Mouse (Mus musculus): ENCODE results near the gene Papss2. TPM values are rescaled to one million over a fixed set of nuclear protein-coding genes. Genes with fewer than 3 reads are reported as not detected.
A peak's percentile ranks its signal among the peaks of the same experiment; 100 is the strongest.

The Papss2 gene
- polyA plus RNA-seq, 1 experiment from 2014 or later = 29.3 TPM

- ATAC-seq (ENCODE audit: insufficient number of reproducible peaks, low FRiP score, low TSS enrichment, low read depth) = no peak
- 64% methylated on average over 3 of the region's 3 CpGs for WGBS
- Histone ChIP-seq H3K4me3 (replicated peaks) (no peak overlapping the region), H3K36me3 (no peaks in the 10 kb centered on the region), H3K9me3 (replicated peaks) (no peaks in the 10 kb centered on the region), H3K27me3 (no peaks in the 10 kb centered on the region), H3K4me2 (replicated peaks) (no peak overlapping the region), H3K4me1 (no peaks in the 10 kb centered on the region), H3K27ac (replicated peaks) (no peak overlapping the region), H3K9ac (no peak overlapping the region)
Observed at GRCm38 (mm10) chr19:32568961-32569653, 26.5 kb upstream of the Papss2 start.

GRCm38 (mm10) chr19:32569725-32570124, 25.9 kb upstream of the Papss2 start:
- H3K9ac ChIP-seq = no peak overlapping the region
- no peaks in the 10 kb centered on the region for H3K9me3 ChIP-seq (replicated peaks)
- 81% methylated on average over 5 of the region's 5 CpGs for WGBS
- H3K4me1 ChIP-seq = no peaks in the 10 kb centered on the region
- H3K27ac ChIP-seq (replicated peaks) = no peak overlapping the region
- H3K4me2 ChIP-seq (replicated peaks) = no peak overlapping the region
- no peak for ATAC-seq (ENCODE audit: insufficient number of reproducible peaks, low FRiP score, low TSS enrichment, low read depth)
- no peaks in the 10 kb centered on the region for H3K27me3 ChIP-seq
- no peaks in the 10 kb centered on the region for H3K36me3 ChIP-seq
- H3K4me3 ChIP-seq (replicated peaks) = no peak overlapping the region

- Histone ChIP-seq H3K4me2 (replicated peaks) (no peak overlapping the region), H3K36me3 (no peaks in the 10 kb centered on the region), H3K9ac (no peak overlapping the region), H3K27ac (replicated peaks) (no peak overlapping the region), H3K9me3 (replicated peaks) (no peaks in the 10 kb centered on the region), H3K27me3 (no peaks in the 10 kb centered on the region), H3K4me1 (no peaks in the 10 kb centered on the region), H3K4me3 (replicated peaks) (no peak overlapping the region)
- ATAC-seq (ENCODE audit: insufficient number of reproducible peaks, low FRiP score, low TSS enrichment, low read depth) = no peak
- 42% methylated on average over 2 of the region's 2 CpGs for WGBS
Observed at GRCm38 (mm10) chr19:32572191-32572590, 23.4 kb upstream of the Papss2 start.

DNA sequence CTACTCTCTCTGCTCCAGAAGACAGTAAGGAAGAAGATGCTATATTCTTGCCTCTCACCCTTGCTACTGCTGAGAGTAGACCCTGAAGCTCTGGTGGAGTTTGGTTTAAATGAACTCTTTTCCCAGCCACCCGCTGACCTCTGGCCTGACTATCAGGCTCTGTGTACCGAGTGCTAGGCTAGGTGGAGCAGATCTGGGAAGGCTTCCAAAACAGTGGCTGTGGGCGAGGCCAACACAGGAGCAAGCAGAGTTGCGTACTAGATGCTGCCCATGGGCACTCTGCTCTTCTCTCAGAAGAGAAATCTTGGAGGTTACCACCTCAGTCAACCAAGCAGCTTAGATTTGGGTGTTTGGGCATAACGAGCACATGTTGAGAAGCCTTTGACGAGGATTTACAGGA, 22.3 kb upstream of the Papss2 start:
- no peak overlapping the region for H3K4me3 ChIP-seq (replicated peaks)
- H3K4me2 ChIP-seq (replicated peaks) = no peak overlapping the region
- 79% methylated on average over 6 of the region's 6 CpGs for WGBS
- H3K9me3 ChIP-seq (replicated peaks) = no peaks in the 10 kb centered on the region
- H3K4me1 ChIP-seq = no peaks in the 10 kb centered on the region
- no peaks in the 10 kb centered on the region for H3K36me3 ChIP-seq
- H3K27me3 ChIP-seq = no peaks in the 10 kb centered on the region
- H3K27ac ChIP-seq (replicated peaks) = no peak overlapping the region
- ATAC-seq (ENCODE audit: insufficient number of reproducible peaks, low FRiP score, low TSS enrichment, low read depth) = no peak
- H3K9ac ChIP-seq = no peak overlapping the region

GRCm38 (mm10) chr19:32574846-32575245, 20.7 kb upstream of the Papss2 start:
- Histone ChIP-seq H3K9me3 (replicated peaks) (no peaks in the 10 kb centered on the region), H3K4me2 (replicated peaks) (no peak overlapping the region), H3K4me3 (replicated peaks) (no peak overlapping the region), H3K27ac (replicated peaks) (no peak overlapping the region), H3K4me1 (no peaks in the 10 kb centered on the region), H3K27me3 (no peaks in the 10 kb centered on the region), H3K9ac (no peak overlapping the region), H3K36me3 (no peaks in the 10 kb centered on the region)
- 73% methylated on average over 3 of the region's 3 CpGs for WGBS
- ATAC-seq (ENCODE audit: insufficient number of reproducible peaks, low FRiP score, low TSS enrichment, low read depth) = no peak

GRCm38 (mm10) chr19:32577749-32578148, 17.8 kb upstream of the Papss2 start:
- Histone ChIP-seq H3K4me2 (replicated peaks) (no peak overlapping the region), H3K4me3 (replicated peaks) (no peak overlapping the region), H3K9me3 (replicated peaks) (no peaks in the 10 kb centered on the region), H3K4me1 (no peaks in the 10 kb centered on the region), H3K36me3 (no peaks in the 10 kb centered on the region), H3K27ac (replicated peaks) (no peak overlapping the region), H3K9ac (no peak overlapping the region), H3K27me3 (no peaks in the 10 kb centered on the region)
- WGBS = 3% methylated on average over 1 of the region's 1 CpGs
- no peak for ATAC-seq (ENCODE audit: insufficient number of reproducible peaks, low FRiP score, low TSS enrichment, low read depth)

GRCm38 (mm10) chr19:32583091-32583766, 12.4 kb upstream of the Papss2 start:
- Histone ChIP-seq H3K4me3 (replicated peaks) (no peak overlapping the region), H3K27me3 (no peaks in the 10 kb centered on the region), H3K9me3 (replicated peaks) (no peaks in the 10 kb centered on the region), H3K36me3 (no peaks in the 10 kb centered on the region), H3K9ac (no peak overlapping the region), H3K27ac (replicated peaks) (no peak overlapping the region), H3K4me2 (replicated peaks) (no peak overlapping the region), H3K4me1 (no peaks in the 10 kb centered on the region)
- 86% methylated on average over 4 of the region's 4 CpGs for WGBS
- ATAC-seq (ENCODE audit: insufficient number of reproducible peaks, low FRiP score, low TSS enrichment, low read depth) = no peak

DNA sequence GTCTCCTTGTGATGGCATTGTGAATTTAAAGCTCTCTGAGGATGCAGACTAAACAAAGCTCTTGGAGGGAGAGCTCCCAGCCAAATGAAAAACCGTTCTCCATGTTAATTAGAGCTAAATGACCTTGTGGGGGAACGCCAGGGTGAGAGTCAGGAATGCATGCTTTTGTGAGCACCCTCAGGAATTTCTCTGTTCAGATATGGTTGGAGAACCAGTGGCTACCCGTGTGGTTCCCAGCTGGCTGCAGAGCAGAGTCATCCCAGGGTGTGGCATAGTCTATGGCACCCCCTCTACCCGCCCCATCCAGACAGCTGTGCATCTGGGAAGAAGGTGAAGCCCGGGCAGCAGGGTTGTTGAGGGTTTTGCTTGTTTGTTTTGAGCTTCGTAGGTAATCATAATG, 7.9 kb upstream of the Papss2 start:
- no peaks in the 10 kb centered on the region for H3K4me1 ChIP-seq
- H3K27ac ChIP-seq (replicated peaks) = no peak overlapping the region
- no peaks in the 10 kb centered on the region for H3K9me3 ChIP-seq (replicated peaks)
- no peak overlapping the region for H3K4me3 ChIP-seq (replicated peaks)
- no peaks in the 10 kb centered on the region for H3K27me3 ChIP-seq
- no peak overlapping the region for H3K9ac ChIP-seq
- no peak for ATAC-seq (ENCODE audit: insufficient number of reproducible peaks, low FRiP score, low TSS enrichment, low read depth)
- H3K36me3 ChIP-seq = no peaks in the 10 kb centered on the region
- no peak overlapping the region for H3K4me2 ChIP-seq (replicated peaks)
- WGBS = 54% methylated on average over 6 of the region's 6 CpGs

GRCm38 (mm10) chr19:32592749-32593148, 2.8 kb upstream of the Papss2 start:
- no peaks in the 10 kb centered on the region for H3K4me1 ChIP-seq
- no peak overlapping the region for H3K27ac ChIP-seq (replicated peaks)
- H3K27me3 ChIP-seq = peaks cover 5% of the 10 kb centered on the region
- no peak for ATAC-seq (ENCODE audit: insufficient number of reproducible peaks, low FRiP score, low TSS enrichment, low read depth)
- H3K4me2 ChIP-seq (replicated peaks) = no peak overlapping the region
- no peak overlapping the region for H3K4me3 ChIP-seq (replicated peaks)
- 58% methylated on average over 7 of the region's 7 CpGs for WGBS
- no peak overlapping the region for H3K9ac ChIP-seq
- no peaks in the 10 kb centered on the region for H3K36me3 ChIP-seq
- H3K9me3 ChIP-seq (replicated peaks) = no peaks in the 10 kb centered on the region

DNA sequence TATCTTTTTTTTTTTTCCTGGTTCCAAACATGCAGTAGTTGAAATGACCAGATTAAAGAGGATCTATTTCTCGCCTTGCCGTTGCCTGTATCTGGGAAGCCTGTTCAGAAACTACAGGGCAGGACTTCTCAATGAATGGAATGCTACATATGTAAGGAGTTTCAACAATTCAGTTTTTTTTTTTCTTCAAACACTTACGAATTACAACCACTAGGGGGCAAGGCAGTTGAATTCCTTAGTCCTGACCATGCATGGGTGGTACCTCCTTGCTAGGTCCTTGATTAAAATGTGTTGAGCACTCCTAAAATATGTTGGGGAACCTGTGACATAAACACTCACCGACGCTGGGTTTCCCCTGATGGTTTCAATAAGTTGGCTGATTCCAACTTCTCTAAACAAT, 1.7 kb upstream of the Papss2 start:
- H3K27ac ChIP-seq (replicated peaks) = no peak overlapping the region
- no peak for ATAC-seq (ENCODE audit: insufficient number of reproducible peaks, low FRiP score, low TSS enrichment, low read depth)
- no peak overlapping the region for H3K4me3 ChIP-seq (replicated peaks)
- WGBS = 66% methylated on average over 5 of the region's 5 CpGs
- H3K4me1 ChIP-seq = no peaks in the 10 kb centered on the region
- no peaks in the 10 kb centered on the region for H3K36me3 ChIP-seq
- H3K4me2 ChIP-seq (replicated peaks) = no peak overlapping the region
- no peak overlapping the region for H3K9ac ChIP-seq
- no peaks in the 10 kb centered on the region for H3K9me3 ChIP-seq (replicated peaks)
- H3K27me3 ChIP-seq = peaks cover 5% of the 10 kb centered on the region

DNA sequence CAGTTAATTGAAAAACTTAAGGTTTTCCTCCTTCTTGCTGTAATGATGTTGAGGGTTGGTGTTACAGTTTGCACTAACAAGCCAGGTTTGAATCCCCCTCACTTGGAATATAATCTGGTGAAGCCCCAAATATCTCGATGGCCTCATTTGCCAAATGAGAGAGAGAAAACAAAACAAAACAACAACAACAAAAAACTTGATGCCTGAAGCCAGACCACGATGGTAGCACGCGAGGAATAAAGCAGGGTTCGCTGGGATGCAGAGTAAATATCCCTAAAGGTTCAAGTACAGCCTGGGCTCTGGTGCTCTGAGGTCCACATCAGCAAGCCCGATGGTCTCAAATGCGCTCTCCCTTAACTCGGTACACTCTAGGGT, 472 bp upstream of the Papss2 start:
- no peaks in the 10 kb centered on the region for H3K9me3 ChIP-seq (replicated peaks)
- no peaks in the 10 kb centered on the region for H3K4me1 ChIP-seq
- H3K4me2 ChIP-seq (replicated peaks) = peak overlapping the region; percentile 78
- WGBS = 26% methylated on average over 8 of the region's 8 CpGs
- no peak overlapping the region for H3K27ac ChIP-seq (replicated peaks)
- H3K4me3 ChIP-seq (replicated peaks) = peak overlapping the region; percentile 64
- H3K27me3 ChIP-seq = peaks cover 5% of the 10 kb centered on the region
- no peak; the same call in 1 of the 2 replicates for ATAC-seq (ENCODE audit: insufficient number of reproducible peaks, low FRiP score, low TSS enrichment, low read depth)
- H3K36me3 ChIP-seq = no peaks in the 10 kb centered on the region
- peak overlapping the region; percentile 47 for H3K9ac ChIP-seq

DNA sequence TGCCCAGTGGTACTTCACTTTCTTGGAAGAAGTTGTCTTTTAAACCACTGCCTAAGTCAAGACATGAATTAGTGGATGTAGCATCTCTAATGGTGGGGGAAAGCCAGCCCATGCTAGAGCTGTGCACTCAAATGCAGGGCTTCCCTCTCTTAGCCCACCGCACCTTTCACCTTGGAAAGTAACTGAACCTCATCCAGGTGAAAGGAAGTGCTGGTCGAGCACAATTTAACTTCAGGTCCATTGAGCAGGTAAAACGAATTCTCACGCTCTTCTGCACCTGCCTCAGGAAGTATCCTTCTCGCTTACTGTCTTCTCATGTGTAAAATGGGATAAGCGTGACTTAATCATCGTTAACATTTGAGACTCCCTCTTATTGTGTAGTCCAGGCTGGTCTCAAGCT, 3.4 kb downstream of the Papss2 start:
- H3K4me2 ChIP-seq (replicated peaks) = no peak overlapping the region
- H3K9ac ChIP-seq = no peak overlapping the region
- WGBS = 75% methylated on average over 7 of the region's 7 CpGs
- no peaks in the 10 kb centered on the region for H3K36me3 ChIP-seq
- no peak overlapping the region for H3K27ac ChIP-seq (replicated peaks)
- H3K9me3 ChIP-seq (replicated peaks) = no peaks in the 10 kb centered on the region
- no peak for ATAC-seq (ENCODE audit: insufficient number of reproducible peaks, low FRiP score, low TSS enrichment, low read depth)
- no peak overlapping the region for H3K4me3 ChIP-seq (replicated peaks)
- no peaks in the 10 kb centered on the region for H3K4me1 ChIP-seq
- peaks cover 5% of the 10 kb centered on the region for H3K27me3 ChIP-seq

All from embryonic facial prominence, embryonic 15.5 days (tissue).